Mouse (Mus musculus) spleen, embryonic (tissue): Measurements from ENCODE around the gene Gpr161.

Experiments
- CTCF ChIA-PET: fragments of 350-600 bp; sonication (Branson Sonifier 250); formaldehyde crosslinking; loops from one replicate; lab custom pipeline; 2022; lab: Charles Lee

Gene Gpr161

DNA sequence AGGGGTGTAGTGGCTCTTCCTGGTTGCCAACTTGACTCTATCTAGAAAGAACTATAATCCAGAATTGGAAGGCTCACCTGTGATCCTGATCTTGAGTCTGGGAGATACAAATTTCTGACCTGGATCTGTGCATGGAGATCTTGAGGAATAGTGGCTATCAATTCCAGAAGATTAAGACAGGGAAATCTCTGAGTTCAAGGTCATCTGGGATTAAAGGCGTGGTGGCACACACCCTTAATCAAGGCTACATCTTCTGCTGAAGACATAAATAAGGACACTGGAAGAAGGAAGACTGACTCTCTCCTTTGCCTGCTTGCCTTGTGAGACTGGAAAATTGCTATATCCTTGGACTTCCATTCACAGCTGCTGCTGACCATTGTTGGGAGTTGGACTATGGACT is at the start of gene Gpr161:
TSS of gene Gpr161 (plus strand) at position 301 of the 400 bp plus-strand sequence.
- CTCF ChIA-PET: no interaction called here

DNA sequence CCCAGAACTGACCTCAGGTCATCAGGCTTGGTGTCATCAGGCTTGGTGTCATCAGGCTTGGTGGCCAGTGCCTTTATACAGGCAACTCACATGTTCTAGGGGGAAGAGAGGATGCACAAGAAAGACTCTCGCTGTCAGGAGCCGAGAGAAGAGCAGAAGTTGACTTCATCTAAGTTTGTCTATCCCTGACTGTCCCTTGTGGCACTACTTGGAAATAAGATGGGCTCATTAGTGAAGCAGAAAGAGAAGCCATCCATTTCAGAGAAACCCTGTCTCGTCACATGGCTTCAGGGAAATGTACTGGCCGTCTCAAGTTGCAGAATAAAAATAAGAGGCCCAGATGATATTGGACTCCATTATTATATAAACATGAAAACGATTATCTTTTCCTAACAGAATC is 49.0 kb upstream of the Gpr161 start:
- CTCF ChIA-PET: no interaction called here

DNA sequence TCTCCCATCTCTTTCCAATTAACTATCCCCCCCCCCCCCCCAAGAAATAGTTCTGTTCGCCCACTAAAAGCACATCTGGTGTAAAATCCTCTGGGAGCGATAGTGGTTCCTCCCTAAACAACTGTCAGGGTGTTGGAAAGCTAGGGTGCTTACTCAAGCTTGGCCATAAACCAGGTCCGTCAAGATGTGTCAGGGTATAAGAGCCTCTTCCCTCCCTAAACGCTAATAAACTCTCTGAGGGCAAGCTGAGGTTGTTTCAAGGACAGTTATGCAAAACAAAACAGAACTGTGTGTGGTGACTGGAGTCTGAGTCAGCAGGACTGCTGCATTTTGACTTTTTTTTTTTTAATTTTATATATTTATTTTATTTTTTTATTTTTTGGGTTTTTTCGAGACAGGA is 48.5 kb upstream of the Gpr161 start:
- CTCF ChIA-PET: no interaction called here

DNA sequence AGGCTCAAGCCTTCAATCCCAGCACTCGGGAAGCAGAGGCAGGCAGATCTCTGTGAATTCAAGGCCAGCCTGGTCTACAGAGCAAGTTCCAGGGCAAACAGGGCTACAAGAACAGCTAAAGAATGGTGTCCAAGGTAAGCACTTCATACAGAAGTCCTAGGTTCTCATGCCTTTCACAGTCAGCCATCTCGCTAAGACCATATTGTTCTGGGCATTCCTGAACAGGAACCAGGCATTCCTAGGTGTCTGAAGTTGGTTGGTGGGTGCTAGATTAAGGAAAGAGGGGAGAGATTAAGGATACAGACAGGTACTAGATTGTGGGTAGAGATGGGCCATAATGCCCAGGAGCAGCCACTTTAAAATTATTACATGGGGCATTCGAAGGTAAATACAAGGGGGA is 47.8 kb upstream of the Gpr161 start:
- CTCF ChIA-PET: no interaction called here

- CTCF ChIA-PET: no interaction called here
Observed at GRCm38 (mm10) chr1:165248842-165249241, 46.7 kb upstream of the Gpr161 start.

DNA sequence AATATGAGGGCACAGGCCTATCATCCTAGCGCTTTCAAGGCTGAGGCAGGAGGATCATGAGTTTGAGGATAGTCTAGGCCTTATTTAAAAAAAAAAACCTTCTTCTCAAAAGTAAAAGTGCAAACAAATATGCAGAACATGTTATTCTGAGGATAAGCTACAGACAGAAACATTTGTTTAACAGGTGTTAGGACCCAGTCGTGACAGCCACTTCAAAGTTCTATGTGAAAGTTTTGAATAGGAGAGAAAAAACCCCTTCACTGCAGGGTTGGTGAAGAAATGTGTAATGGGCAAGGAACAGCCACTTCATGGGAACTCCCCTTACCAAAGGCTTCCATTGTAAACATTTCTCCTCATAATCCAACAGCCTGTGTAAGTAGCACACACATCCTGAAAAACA is 45.0 kb upstream of the Gpr161 start:
- CTCF ChIA-PET: no interaction called here

DNA sequence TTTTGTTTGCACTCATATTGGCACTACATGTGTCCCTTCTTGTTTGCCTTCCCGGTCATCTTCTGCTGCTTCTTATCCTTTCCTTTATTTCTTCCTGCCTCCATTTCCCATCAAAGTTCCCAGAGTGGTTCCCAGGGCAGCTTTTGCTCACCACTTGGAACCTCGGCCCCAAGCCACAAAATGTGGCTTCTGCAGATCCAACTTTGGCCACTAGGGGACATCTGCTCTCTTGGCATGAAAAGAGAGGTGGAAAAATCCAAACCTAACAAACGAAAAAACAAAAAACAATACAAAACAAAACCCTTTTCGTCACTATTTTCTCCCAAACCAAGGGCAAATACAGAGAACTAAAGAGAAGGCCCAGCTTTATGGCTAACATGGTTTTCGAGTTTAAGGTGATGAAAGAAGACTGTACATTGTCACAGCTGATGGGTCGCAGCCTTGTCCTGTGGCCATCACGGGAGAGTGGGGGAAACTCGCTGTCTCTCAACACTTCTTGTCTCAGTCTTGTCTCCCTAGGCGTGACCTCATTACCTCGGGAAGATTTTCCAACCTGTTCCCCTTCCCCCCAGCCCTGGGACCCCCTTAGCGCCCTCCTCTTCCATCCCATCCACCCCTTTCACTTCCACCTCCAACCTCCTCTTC is 43.4 kb upstream of the Gpr161 start:
- CTCF ChIA-PET: interaction anchor here (0.9 kb wide), 1 partner anchor 119 kb away, joined by 12 read pairs; no protein-coding TSS in a partner anchor

DNA sequence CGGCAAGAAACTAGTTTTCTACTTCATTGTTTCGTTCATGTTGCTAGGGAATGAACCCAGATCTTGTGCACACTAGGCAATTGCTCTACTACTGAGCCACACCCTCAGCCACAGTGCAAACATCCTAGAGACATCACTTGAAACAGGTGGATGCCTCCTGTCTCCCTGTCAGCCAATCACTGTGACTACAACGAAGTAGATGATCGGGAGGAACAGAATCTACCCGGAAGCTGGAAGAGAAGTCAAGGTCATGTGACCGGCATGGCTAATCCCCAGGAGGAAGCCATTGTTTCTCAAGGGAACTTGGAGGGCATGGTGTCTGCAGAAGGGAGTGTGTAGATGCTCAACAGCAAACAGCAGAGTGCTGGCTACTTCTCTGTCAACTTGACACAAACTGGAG is 20.6 kb upstream of the Gpr161 start:
- CTCF ChIA-PET: no interaction called here

DNA sequence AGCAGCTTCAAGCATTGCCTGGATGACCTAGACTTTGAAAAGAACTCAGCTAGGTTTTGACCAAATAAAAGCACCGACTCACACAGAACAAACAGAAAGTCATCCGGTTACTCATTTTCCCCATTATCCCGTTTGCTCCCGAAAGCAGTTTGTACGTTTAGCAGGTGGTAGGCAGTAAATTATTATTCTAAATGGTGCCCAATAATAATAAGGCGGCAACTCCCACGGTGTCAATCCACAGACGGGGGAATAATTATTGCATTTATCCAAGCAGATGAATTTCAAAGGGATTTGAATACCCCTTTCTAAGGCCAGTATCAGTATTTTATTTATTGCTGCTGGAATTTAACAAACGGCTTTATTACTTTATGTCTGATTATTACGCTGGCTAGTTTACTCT is 14.8 kb upstream of the Gpr161 start:
- CTCF ChIA-PET: no interaction called here

DNA sequence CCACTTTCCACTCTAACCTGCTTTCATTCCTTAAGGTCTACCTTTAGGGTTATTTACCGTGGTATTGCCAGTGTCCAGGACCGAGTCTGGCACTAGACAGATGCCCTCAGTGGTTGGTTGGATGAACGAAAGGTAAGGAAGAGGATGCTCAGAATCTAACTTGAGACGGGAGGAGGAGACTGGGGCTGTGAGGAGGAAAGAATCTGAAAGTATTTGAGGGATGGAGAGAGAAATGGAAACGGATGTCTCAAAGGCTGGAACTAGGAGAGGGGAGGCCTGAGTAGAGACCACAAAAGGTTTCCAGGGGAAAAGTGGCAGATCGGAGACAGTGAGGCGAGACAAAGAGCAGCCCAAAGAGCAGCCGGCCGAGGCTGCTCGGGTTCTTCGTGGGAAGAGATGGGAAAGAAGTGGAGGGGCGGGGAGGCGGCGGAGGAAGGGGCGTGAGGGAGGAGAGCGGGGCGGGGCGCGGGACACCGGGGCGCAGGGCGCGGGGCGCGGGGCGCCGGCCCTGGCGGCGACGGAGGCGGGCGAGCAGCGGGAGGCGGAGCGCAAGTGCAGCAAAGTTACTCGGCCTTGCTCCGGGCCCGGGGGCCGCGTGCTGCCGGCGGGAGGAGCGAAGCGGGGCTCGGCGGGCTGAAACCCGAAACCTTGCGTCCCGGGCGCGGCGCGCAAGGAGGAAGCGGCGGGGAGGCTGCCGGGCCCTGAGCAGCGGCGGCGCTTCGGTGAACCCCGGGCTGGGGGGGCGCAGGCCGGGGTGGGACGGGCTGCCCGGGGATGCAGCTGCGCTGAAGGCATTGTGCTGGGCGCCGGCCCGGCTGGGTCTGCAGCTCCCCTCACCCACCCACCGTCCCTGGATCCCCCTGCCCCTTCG is 14.0 kb upstream of the Gpr161 start:
- CTCF ChIA-PET: no interaction called here

- CTCF ChIA-PET: no interaction called here
Observed at GRCm38 (mm10) chr1:165282222-165282966, 13.2 kb upstream of the Gpr161 start.

GRCm38 (mm10) chr1:165282967-165283345 is 12.6 kb upstream of the Gpr161 start:
- CTCF ChIA-PET: no interaction called here

GRCm38 (mm10) chr1:165284096-165284495 is 11.5 kb upstream of the Gpr161 start:
- CTCF ChIA-PET: no interaction called here

- CTCF ChIA-PET: no interaction called here
Observed at GRCm38 (mm10) chr1:165288165-165288564, 7.4 kb upstream of the Gpr161 start.

GRCm38 (mm10) chr1:165289831-165290230 is 5.8 kb upstream of the Gpr161 start:
- CTCF ChIA-PET: no interaction called here

DNA sequence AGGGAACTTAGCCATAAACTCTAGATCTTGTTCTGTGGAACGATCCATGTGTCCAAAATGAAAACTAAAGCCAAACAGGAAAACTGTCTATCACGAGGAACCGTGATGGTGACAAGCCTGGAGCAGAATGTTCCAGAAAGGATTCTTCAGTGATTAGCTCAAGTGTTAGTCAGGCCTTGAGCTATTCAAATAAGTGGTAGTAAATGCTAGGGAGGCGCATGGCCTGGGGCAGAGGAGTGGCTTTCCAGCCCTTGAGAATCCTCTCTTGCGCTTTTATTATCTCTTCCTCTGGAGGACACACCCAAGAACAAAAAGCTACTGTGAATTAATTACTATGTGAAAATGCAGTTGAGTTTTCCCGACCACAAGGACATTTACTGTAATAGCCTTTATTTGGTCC is 4.0 kb upstream of the Gpr161 start:
- CTCF ChIA-PET: no interaction called here

DNA sequence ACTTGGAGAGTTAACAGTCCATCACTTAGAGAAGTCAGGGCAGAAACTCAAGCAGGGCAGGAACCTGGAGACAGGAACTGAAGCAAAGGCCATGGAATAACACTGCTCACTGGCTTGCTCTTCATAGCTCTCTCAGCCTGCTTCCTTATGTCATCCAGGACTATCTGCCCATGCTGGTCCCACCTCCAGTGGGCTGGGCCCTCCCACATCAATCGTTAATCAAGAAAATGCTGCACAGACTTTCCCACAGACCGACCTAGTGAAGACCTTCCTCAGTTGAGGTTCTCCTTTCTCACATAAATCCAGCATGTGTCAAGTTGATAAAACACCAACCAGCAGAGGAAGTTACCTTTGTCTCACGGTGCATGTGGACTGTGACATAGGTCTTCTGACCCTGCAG is 5.5 kb downstream of the Gpr161 start:
- CTCF ChIA-PET: no interaction called here

GRCm38 (mm10) chr1:165301567-165301966 is 6.0 kb downstream of the Gpr161 start:
- CTCF ChIA-PET: no interaction called here

- CTCF ChIA-PET: no interaction called here
Observed at GRCm38 (mm10) chr1:165302455-165303208, 7.0 kb downstream of the Gpr161 start.

GRCm38 (mm10) chr1:165303209-165303608 is 7.6 kb downstream of the Gpr161 start:
- CTCF ChIA-PET: no interaction called here

- CTCF ChIA-PET: no interaction called here
Observed at GRCm38 (mm10) chr1:165304341-165304740, 8.8 kb downstream of the Gpr161 start.

GRCm38 (mm10) chr1:165308180-165308579 is 12.6 kb downstream of the Gpr161 start:
- CTCF ChIA-PET: no interaction called here
